Mouse (Mus musculus): Measurements from ENCODE around the gene Aqp5. TPM values are rescaled to one million over a fixed set of nuclear protein-coding genes. Genes with fewer than 3 reads are reported as not detected.

The Aqp5 gene
- polyA plus RNA-seq, 1 experiment from 2014 or later: not detected

DNA sequence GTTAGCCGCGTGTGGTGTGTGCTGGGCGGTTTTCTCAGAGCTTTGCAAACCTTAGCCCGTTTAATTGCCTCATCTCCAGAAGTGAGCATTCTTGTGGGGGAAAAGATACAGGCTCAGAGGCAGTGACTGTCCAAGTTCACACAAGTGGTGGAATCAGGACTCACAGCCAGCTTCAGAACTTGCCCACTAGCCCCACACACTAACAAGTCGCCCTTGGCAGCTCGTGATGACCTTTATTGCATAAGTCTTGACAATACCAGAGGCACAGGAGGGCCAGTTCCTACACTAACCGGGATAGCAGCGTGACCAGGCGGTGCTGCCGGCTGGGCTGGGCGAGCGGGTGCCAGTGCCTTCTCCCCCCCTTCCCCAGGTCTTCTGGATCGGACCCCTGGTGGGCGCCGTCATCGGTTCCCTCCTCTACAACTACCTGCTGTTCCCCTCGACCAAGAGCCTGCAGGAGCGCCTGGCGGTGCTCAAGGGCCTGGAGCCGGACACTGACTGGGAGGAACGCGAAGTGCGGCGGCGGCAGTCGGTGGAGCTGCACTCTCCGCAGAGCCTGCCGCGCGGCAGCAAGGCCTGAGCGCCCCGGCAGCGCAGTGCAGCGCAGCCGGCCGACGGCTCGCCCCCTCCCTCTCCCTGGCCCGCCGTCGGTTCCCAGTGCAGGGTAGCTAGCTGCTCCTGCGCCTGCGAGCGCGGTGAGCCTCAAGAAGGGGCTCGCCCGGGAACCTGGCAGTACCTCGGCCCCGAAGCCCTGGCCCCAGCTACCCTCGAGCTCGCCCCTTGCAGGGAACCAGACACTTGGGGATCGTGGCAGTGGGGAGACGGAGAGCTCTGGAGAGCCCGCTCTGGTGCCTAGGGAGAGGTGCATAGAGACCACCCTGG, 6.9 kb upstream of the Aqp5 start:
- Histone ChIP-seq H3K4me2 (ENCODE audit: low read depth, low read length) (peak overlapping the region; percentile 56), H3K27ac (ENCODE audit: low read depth) (no peak overlapping the region), H3K27me3 (ENCODE audit: insufficient read depth, low read length) (peaks cover 78% of the 10 kb centered on the region), H3K4me3 (ENCODE audit: low read depth, low read length) (peak overlapping the region; percentile 31), H3K9me3 (ENCODE audit: low read length) (no peaks in the 10 kb centered on the region), H3K36me3 (replicated peaks; ENCODE audit: insufficient read depth, low read length) (no peaks in the 10 kb centered on the region), H3K4me1 (ENCODE audit: insufficient read depth) (peaks cover 16% of the 10 kb centered on the region), H3K9ac (replicated peaks) (no peak overlapping the region)
- ATAC-seq (peak; percentile 12; the same call in 1 of the 2 replicates), DNase-seq (no peak)
- 4% methylated on average over 50 of the region's 54 CpGs for WGBS (ENCODE audit: insufficient replicate concordance)
- TF ChIP-seq EP300 (IDR thresholded peaks at IDR 0.05; ENCODE audit: low read depth) (no peak), CTCF (IDR thresholded peaks at IDR 0.05; ENCODE audit: low read depth) (no peak)

DNA sequence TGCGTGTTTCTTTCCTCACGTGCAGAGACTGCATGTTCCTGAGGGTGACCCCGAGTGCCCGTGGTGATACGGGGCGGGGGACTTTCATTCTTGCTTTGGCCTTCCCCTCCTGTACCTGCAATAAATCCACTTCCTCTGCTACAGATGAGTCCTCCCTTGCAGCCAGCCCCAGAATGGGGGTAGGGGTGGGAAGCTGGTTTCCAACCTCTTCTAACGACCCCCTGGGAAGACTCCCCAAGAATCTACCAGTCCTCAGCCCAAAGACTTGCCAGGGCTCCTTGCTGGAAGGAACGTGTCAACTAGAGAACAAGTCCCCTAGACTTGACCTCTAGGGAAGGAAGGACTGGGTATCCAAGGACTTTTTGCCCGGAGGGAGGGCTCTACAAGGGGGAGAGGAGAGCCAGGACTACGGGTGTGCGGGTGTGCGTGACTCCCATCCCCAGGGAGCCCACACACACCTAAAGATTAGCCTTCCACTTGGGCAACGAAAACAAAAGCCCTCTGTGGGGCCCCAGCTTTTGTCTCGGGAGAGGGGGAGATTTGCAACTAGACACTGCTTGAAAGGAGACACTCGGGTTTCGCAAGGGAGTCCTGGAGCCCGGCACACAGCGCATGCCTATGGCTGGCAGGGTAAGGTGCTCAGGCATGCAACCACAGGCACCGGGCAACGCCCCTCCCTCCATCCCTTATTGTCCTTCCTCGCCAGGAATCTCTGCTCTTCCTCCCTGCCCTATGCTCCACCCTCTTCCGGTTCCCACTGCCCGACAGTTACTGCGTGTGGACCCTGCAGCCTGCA, 6.0 kb upstream of the Aqp5 start:
- H3K4me3 ChIP-seq (ENCODE audit: low read depth, low read length): peak overlapping the region; percentile 31
- no peak for DNase-seq
- no peak for ATAC-seq

DNA sequence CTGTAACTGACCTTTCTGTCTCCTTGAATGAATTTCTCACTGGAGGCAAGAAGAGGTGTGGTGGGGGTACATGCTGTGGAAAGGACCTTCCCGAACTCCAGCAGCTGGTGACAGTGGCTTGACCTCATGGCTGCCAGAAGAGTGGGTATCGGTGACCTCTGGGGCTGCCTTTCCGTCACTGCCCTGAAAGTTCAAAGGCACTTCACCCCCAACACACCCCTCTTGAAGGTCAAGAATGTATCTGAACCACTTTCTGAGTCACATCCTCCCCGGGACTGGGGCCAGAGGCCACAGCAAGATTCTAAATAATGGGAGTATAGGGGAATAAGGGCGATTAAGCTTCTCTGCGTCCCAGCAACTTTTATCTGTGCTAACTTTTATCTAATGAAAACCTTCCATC, 4.8 kb upstream of the Aqp5 start:
- Histone ChIP-seq H3K4me2 (ENCODE audit: low read depth, low read length) (no peak overlapping the region), H3K36me3 (replicated peaks; ENCODE audit: insufficient read depth, low read length) (no peaks in the 10 kb centered on the region), H3K27me3 (ENCODE audit: insufficient read depth, low read length) (peaks cover 89% of the 10 kb centered on the region), H3K9me3 (ENCODE audit: low read length) (no peaks in the 10 kb centered on the region), H3K4me3 (ENCODE audit: low read depth, low read length) (no peak overlapping the region), H3K4me1 (ENCODE audit: insufficient read depth) (peaks cover 19% of the 10 kb centered on the region), H3K9ac (replicated peaks) (no peak overlapping the region), H3K27ac (ENCODE audit: low read depth) (no peak overlapping the region)
- ATAC-seq: no peak
- TF ChIP-seq CTCF (IDR thresholded peaks at IDR 0.05; ENCODE audit: low read depth) (no peak), EP300 (IDR thresholded peaks at IDR 0.05; ENCODE audit: low read depth) (no peak)
- no peak for DNase-seq
- WGBS (ENCODE audit: insufficient replicate concordance): 54% methylated on average over 6 of the region's 6 CpGs

More for the DNA sequence above, 6.0 kb upstream of the Aqp5 start:
- peaks cover 84% of the 10 kb centered on the region for H3K27me3 ChIP-seq (ENCODE audit: insufficient read depth, low read length)
- no peak overlapping the region for H3K27ac ChIP-seq (ENCODE audit: low read depth)
- H3K9me3 ChIP-seq (ENCODE audit: low read length): no peaks in the 10 kb centered on the region
- H3K4me1 ChIP-seq (ENCODE audit: insufficient read depth): peaks cover 16% of the 10 kb centered on the region
- no peaks in the 10 kb centered on the region for H3K36me3 ChIP-seq (replicated peaks; ENCODE audit: insufficient read depth, low read length)
- no peak overlapping the region for H3K9ac ChIP-seq (replicated peaks)
- WGBS (ENCODE audit: insufficient replicate concordance): 2% methylated on average over 24 of the region's 24 CpGs
- TF ChIP-seq EP300 (IDR thresholded peaks at IDR 0.05; ENCODE audit: low read depth) (no peak), CTCF (IDR thresholded peaks at IDR 0.05; ENCODE audit: low read depth) (no peak)
- peak overlapping the region; percentile 56 for H3K4me2 ChIP-seq (ENCODE audit: low read depth, low read length)

DNA sequence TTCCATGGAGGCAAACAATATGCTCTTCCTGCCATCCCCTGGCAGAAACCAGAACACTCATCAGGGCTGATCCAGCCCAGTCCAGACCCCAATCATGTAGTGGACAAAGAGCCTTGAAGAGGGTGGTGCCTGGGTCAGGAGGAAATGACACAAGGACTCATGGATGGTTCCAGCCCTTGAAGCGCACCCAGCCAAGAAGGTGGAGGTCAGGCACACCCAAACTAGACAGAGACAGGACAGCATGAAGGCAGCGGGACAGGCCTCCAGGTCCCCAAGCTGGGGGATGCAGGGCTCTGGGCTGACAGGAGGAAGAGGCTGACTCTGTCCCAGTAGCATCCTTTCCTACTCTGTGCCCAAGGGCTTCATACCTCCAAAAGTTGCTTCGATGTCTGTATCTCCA, 4.1 kb upstream of the Aqp5 start:
- Histone ChIP-seq H3K9me3 (ENCODE audit: low read length) (no peaks in the 10 kb centered on the region), H3K36me3 (replicated peaks; ENCODE audit: insufficient read depth, low read length) (no peaks in the 10 kb centered on the region), H3K4me3 (ENCODE audit: low read depth, low read length) (no peak overlapping the region), H3K4me1 (ENCODE audit: insufficient read depth) (peaks cover 20% of the 10 kb centered on the region), H3K9ac (replicated peaks) (no peak overlapping the region), H3K27ac (ENCODE audit: low read depth) (no peak overlapping the region), H3K27me3 (ENCODE audit: insufficient read depth, low read length) (peaks cover 88% of the 10 kb centered on the region), H3K4me2 (ENCODE audit: low read depth, low read length) (no peak overlapping the region)
- no peak for ATAC-seq
- TF ChIP-seq CTCF (IDR thresholded peaks at IDR 0.05; ENCODE audit: low read depth) (no peak), EP300 (IDR thresholded peaks at IDR 0.05; ENCODE audit: low read depth) (no peak)
- WGBS (ENCODE audit: insufficient replicate concordance): 78% methylated on average over 3 of the region's 3 CpGs
- no peak for DNase-seq

DNA sequence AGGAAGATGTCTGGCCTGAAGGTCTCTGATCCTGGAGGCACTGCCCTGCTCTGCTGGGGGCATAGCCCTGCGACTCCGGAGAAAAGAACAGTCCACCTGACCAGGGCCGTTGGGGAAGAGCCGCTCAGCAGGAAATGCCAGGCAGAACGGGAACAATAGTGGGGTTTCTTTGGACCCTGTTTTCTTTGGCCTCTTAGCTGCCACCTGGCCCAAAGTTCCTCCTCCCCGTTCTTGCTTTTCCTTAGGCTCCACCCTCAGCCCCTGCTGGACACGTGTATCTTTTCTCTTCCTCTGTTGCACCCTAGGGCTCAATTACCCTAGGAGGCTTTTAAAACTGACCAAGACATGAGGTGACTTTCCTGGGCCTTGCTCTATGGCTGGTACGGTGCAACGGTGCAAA, 1.3 kb upstream of the Aqp5 start:
- no peak for ATAC-seq
- no peaks in the 10 kb centered on the region for H3K9me3 ChIP-seq (ENCODE audit: low read length)
- peaks cover 12% of the 10 kb centered on the region for H3K4me1 ChIP-seq (ENCODE audit: insufficient read depth)
- H3K9ac ChIP-seq (replicated peaks): no peak overlapping the region
- no peak overlapping the region for H3K4me2 ChIP-seq (ENCODE audit: low read depth, low read length)
- no peak overlapping the region for H3K27ac ChIP-seq (ENCODE audit: low read depth)
- 4% methylated on average over 9 of the region's 9 CpGs for WGBS (ENCODE audit: insufficient replicate concordance)
- H3K4me3 ChIP-seq (ENCODE audit: low read depth, low read length): no peak overlapping the region
- no peaks in the 10 kb centered on the region for H3K36me3 ChIP-seq (replicated peaks; ENCODE audit: insufficient read depth, low read length)
- peaks cover 90% of the 10 kb centered on the region for H3K27me3 ChIP-seq (ENCODE audit: insufficient read depth, low read length)
- no peak for DNase-seq
- no peak for TF ChIP-seq EP300 (IDR thresholded peaks at IDR 0.05; ENCODE audit: low read depth)

DNA sequence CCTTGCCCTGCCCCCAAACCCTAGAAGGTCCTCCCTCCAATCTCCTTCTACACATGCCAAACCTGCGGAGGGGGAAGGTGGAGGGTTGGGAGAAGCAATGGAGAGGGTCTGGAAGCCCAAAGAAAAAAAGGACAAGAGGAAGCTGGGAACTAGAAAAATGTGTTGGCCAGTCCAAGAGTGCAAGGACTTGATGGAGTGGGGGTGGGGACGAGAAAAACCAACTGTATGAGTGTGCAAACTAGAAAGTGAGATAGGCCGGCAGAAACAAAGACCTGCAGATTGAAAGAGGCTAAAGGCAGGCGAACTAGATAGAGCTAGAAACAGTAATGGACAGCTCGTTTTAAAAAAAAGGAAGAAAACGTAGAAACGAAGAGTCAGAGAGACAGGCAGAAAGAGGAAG, 878 bp upstream of the Aqp5 start:
- Histone ChIP-seq H3K36me3 (replicated peaks; ENCODE audit: insufficient read depth, low read length) (no peaks in the 10 kb centered on the region), H3K4me3 (ENCODE audit: low read depth, low read length) (no peak overlapping the region), H3K4me2 (ENCODE audit: low read depth, low read length) (no peak overlapping the region), H3K27me3 (ENCODE audit: insufficient read depth, low read length) (peaks cover 90% of the 10 kb centered on the region), H3K27ac (ENCODE audit: low read depth) (no peak overlapping the region), H3K4me1 (ENCODE audit: insufficient read depth) (peaks cover 8% of the 10 kb centered on the region), H3K9me3 (ENCODE audit: low read length) (no peaks in the 10 kb centered on the region), H3K9ac (replicated peaks) (no peak overlapping the region)
- ATAC-seq: no peak
- no peak for DNase-seq
- 20% methylated on average over 7 of the region's 7 CpGs for WGBS (ENCODE audit: insufficient replicate concordance)
- TF ChIP-seq CTCF (IDR thresholded peaks at IDR 0.05; ENCODE audit: low read depth) (no peak), EP300 (IDR thresholded peaks at IDR 0.05; ENCODE audit: low read depth) (no peak)
